ENCODE assay signal across 7 mouse cellular contexts in genomic region chr3:37204556-37204955, GRCm38 (mm10). TPM values are rescaled to one million over a fixed set of nuclear protein-coding genes. Genes with fewer than 3 reads are reported as not detected.
A peak's percentile ranks its signal among the peaks of the same experiment; 100 is the strongest.
DNase-seq lines count a peak whose midpoint lies in the region; ATAC-seq and TF ChIP-seq lines count a peak whose summit lies in the region.

No protein-coding gene starts in this region.

- H3K27ac ChIP-seq in forebrain, postnatal 0 days (ENCODE audit: low read depth, low read length): no peak overlapping the region
- no peak overlapping the region for H3K27ac ChIP-seq in liver, embryonic 15.5 days (replicated peaks)
- no peak overlapping the region for H3K27ac ChIP-seq in neural tube, embryonic 14.5 days (ENCODE audit: low read depth, low read length)

- no peaks in the 10 kb centered on the region for H3K9me3 ChIP-seq in forebrain, postnatal 0 days (ENCODE audit: low read length)
- H3K9me3 ChIP-seq in liver, embryonic 15.5 days (replicated peaks): no peaks in the 10 kb centered on the region
- H3K9me3 ChIP-seq in neural tube, embryonic 14.5 days (ENCODE audit: control insufficient read depth, low read length): no peaks in the 10 kb centered on the region

- peak overlapping the region; percentile 47 for H3K4me3 ChIP-seq in forebrain, postnatal 0 days (ENCODE audit: low read depth, low read length)
- peak overlapping the region; percentile 60 for H3K4me3 ChIP-seq in liver, embryonic 15.5 days (replicated peaks)
- H3K4me3 ChIP-seq in neural tube, embryonic 14.5 days (ENCODE audit: low read depth, low read length): peak overlapping the region; percentile 41

- no peaks in the 10 kb centered on the region for H3K36me3 ChIP-seq in forebrain, postnatal 0 days (ENCODE audit: insufficient read depth)
- no peaks in the 10 kb centered on the region for H3K36me3 ChIP-seq in liver, embryonic 15.5 days (replicated peaks)
- no peaks in the 10 kb centered on the region for H3K36me3 ChIP-seq in neural tube, embryonic 14.5 days (ENCODE audit: control insufficient read depth, insufficient read depth, low read length)

- WGBS in forebrain, postnatal 0 days: 18% methylated on average over 6 of the region's 6 CpGs
- WGBS in liver, embryonic 15.5 days (ENCODE audit: insufficient replicate concordance): 18% methylated on average over 6 of the region's 6 CpGs
- WGBS in neural tube, embryonic 14.5 days: 27% methylated on average over 6 of the region's 6 CpGs

- no peaks in the 10 kb centered on the region for H3K27me3 ChIP-seq in forebrain, postnatal 0 days (ENCODE audit: insufficient read depth, low read length)
- 0 out of 2 replicates have a peak, but pooled peaks cover 5% of the 10 kb centered on the region for H3K27me3 ChIP-seq in liver, embryonic 15.5 days
- H3K27me3 ChIP-seq in neural tube, embryonic 14.5 days (ENCODE audit: control insufficient read depth, insufficient read depth, low read length): no peaks in the 10 kb centered on the region

- peak; percentile 62 for TF ChIP-seq CTCF in forebrain, postnatal 0 days (IDR thresholded peaks at IDR 0.05; ENCODE audit: low read depth)

- peak; percentile 23 for DNase-seq in urinary bladder, postnatal 25 days (ENCODE audit: low spot score)
- DNase-seq in urinary bladder, adult 2 months (ENCODE audit: low spot score): no peak
- peak; percentile 56 for DNase-seq in brain, adult 2 months (ENCODE audit: low read depth, low spot score)
- peak; percentile 38 for DNase-seq in forebrain, postnatal 0 days
- peak; percentile 67 for DNase-seq in induced T-regulatory cell, adult 2 months (ENCODE audit: low read depth)

- H3K9ac ChIP-seq in forebrain, postnatal 0 days: peak overlapping the region; percentile 56; the same call in 1 of the 2 replicates
- 0 out of 2 replicates have a peak overlapping the region, but pooled peaks have one; percentile 50 for H3K9ac ChIP-seq in liver, embryonic 15.5 days
- peak overlapping the region; percentile 65; the same call in 1 of the 2 replicates for H3K9ac ChIP-seq in neural tube, embryonic 14.5 days (replicated peaks; ENCODE audit: low read depth, low read length)

- peak; percentile 53 for ATAC-seq in forebrain, postnatal 0 days
- ATAC-seq in liver, embryonic 15.5 days (ENCODE audit: insufficient read depth): peak; percentile 39; the same call in 1 of the 2 replicates
- ATAC-seq in neural tube, embryonic 14.5 days (ENCODE audit: low read depth): no peak

- no peaks in the 10 kb centered on the region for H3K4me1 ChIP-seq in forebrain, postnatal 0 days (ENCODE audit: insufficient read depth)
- H3K4me1 ChIP-seq in liver, embryonic 15.5 days (replicated peaks): peaks cover 13% of the 10 kb centered on the region; the same call in 1 of the 2 replicates
- no peaks in the 10 kb centered on the region for H3K4me1 ChIP-seq in neural tube, embryonic 14.5 days (ENCODE audit: control insufficient read depth, insufficient read depth, low read length)

- H3K4me2 ChIP-seq in forebrain, postnatal 0 days (ENCODE audit: low read depth): peak overlapping the region; percentile 93
- peak overlapping the region; percentile 80 for H3K4me2 ChIP-seq in liver, embryonic 15.5 days
- peak overlapping the region; percentile 91 for H3K4me2 ChIP-seq in neural tube, embryonic 14.5 days (ENCODE audit: low read depth, low read length)

RNA-seq across cellular contexts. Expression of gene Il21, which starts 27.9 kb away (rescaled TPM):
- polyA plus RNA-seq in urinary bladder, adult 2 months (2012; rRNA removed): not detected in 2 replicates
- total RNA-seq in forebrain, postnatal 0 days (2014; rRNA removed): 0.14 TPM in 1 of 2 replicates, not detected in the other
- not detected in 2 replicates for polyA plus RNA-seq in forebrain, postnatal 0 days (2015; fragmentation: Nextera tagmentation; extraction: Ambion mirVana)
- not detected in 2 replicates for polyA plus RNA-seq in liver, embryonic 15.5 days (2015; fragmentation: Nextera tagmentation; extraction: Ambion mirVana)
- polyA plus RNA-seq in neural tube, embryonic 14.5 days (2014; fragmentation: Nextera tagmentation; extraction: Ambion mirVana): not detected in 2 replicates
